Mouse (Mus musculus): Measurements from ENCODE around the gene Itgb2l.

- TF ChIP-seq CTCF (IDR thresholded peaks at IDR 0.05; ENCODE audit: borderline replicate concordance, extremely low read depth, insufficient read depth, insufficient read length) (no peak), POLR2A (IDR thresholded peaks at IDR 0.05; ENCODE audit: borderline replicate concordance, extremely low read depth, insufficient read depth, insufficient read length, poor library complexity, severe bottlenecking) (no peak)
Measured at GRCm38 (mm10) chr16:96388481-96388880, 54.9 kb downstream of the Itgb2l start.
